Mouse (Mus musculus) granulocyte monocyte progenitor cell, adult 5-6 weeks (primary cell): ENCODE data around the gene Smoc1. TPM values are rescaled to one million over a fixed set of nuclear protein-coding genes. Genes with fewer than 3 reads are reported as not detected.

Experiments used
- ATAC-seq: replicated peaks from 2 replicates; pipeline ENCODE4 v1.8.0; 2016; ENCODE audit warnings: mild to moderate bottlenecking, moderate TSS enrichment, inconsistent platforms; ENCODE audit not compliant: poor library complexity, severe bottlenecking
- total RNA-seq, 2 experiments: library from RNA; stranded (forward) in 1 of 2; stranded (reverse) in 1 of 2; fragments of 200-712, 200-1000 nt in 1 of 2; fragments of >200 nt in 1 of 2; fragmentation: Nextera tagmentation in 1 of 2; gene quantifications; 2 replicates each; pipeline ENCODE4 v1.2.3; 2014 to 2017

Smoc1 gene
- total RNA-seq, 2 experiments from 2014 or later = 0.31 TPM; not detected in 1

DNA sequence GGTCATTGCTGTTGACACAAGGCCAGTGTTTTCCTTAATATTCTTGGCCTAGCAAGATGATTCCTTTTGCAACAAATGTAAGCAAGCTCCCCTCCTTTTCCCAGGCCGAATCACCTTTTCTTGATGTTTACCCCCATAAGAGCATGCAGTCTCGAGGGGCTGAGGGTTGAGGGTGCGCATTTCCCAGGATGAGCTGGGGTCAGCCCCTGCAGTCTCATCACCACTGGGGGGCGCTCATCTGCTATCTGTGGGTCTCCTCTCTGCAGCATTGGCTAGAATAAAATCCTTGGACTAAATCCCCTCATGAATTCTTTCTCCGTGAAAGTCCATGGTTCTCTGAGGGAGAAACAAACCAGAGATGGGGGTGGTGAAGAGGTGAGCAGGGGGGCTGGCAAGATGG lies 134.2 kb downstream of the Smoc1 start:
- no peak for ATAC-seq

DNA sequence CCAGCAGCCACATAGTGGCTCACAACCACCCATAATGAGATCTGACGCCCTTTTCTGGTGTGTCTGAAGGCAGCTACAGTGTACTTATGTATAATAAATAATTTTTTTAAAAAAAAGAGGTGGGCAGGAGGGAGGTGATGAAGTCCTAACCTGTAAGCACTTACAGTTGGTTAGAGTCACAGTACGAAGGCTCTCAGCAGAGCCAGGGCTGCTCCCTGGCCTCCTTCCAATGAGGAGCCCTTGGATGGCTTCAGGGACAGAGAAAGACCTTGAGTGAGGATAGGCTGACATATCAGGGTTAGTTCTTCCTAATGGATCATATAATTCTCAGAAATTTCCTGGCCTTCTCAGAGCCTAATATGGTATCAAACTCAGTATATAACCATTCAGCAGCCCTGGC lies 134.7 kb downstream of the Smoc1 start:
- ATAC-seq = no peak

DNA sequence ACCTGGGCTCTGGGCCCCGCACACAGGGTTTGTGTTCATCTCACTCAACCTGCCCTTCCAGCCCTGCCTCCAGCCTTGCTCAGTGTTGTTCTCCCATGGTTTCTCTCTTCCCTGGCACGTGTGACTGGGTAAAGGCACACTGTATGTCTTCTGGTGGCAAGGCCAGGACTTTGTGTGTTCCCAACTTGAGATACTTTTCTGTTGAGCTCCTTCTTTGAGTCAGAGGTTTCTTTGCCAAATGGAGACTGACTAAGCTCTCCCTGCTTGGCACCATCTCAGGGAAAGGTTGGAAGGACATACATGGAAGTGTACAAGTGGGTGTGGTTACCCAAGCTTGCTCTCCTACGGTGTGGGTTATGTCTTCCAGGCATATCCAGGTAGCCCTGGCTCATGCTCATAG lies 136.5 kb downstream of the Smoc1 start:
- no peak for ATAC-seq

DNA sequence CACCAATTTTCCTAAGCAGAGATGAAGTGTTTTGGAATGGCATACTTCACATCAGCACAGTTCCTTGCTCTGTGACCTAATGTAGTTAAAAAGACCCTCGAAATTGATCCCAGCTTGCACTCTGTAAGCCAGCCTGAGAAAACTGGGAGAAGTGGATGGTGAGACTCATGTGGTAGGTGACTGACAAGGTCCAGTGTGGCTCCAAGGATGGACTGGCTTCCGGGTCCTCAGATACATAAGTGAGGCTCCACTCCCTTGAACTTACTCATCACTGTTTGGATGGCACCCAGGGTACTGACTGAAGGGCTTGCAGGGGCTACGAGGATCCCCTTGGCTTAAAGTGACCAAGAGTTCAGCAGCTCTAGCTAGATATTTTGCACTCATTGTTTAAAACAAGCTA lies 137.0 kb downstream of the Smoc1 start:
- ATAC-seq = no peak

DNA sequence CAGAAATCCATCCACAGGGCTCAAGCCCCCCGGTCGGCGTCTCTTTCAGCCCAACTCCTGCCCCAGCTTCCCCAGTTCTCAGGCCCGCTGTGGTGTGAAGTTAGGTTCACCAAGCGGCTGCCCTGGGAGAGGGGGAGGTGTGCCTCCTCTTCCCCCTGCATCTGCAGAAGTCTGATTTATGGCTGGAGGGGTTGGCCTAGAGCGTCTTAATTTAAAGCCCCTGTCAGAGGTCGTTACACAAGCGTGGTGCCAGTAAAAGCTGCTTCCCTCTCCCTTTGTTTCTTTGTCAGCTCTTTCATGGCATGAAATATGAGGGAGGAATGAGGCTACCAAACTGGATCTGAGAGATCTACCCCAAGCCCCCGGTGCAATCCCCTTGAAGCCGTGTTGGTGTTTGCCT lies 139.5 kb downstream of the Smoc1 start:
- ATAC-seq = no peak

DNA sequence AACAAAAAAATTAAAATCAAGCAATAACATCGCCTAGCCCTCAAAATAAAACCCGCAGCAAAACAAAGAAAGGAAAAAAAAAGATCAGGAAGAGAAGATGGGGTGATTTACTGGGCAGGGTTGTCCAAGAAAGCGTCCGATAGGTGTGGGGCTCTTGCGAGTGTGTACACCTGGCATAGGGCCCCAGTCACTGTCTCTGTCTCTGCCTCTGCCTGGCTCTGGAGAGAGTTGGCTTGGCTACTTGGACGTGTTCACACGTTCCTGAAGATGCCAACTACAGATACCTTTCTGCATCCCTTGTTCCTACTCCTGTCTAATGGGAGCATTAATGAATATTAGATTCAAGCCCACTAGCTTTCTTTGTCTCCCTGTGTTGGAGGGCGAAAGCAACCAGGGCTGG lies 140.0 kb downstream of the Smoc1 start:
- no peak for ATAC-seq

DNA sequence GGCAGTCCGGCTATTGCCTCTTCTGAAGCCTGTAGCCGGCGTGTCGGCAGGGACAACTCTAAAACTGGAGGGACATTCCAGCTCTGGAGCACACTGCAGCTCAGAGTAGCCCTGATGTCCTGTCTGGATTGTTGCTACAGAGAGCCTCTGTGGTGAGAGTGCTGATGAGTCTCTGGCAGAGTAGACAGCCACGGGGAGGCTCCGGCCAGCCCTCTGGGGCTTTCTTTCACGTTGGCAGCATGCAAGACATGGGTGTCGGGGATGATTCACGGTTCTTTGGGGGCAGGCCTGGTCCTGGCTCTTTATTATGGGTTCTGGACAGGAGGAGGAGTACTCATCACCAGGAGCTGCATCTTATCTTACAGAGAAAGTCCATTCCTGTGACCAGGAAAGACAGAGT lies 140.5 kb downstream of the Smoc1 start:
- no peak for ATAC-seq

DNA sequence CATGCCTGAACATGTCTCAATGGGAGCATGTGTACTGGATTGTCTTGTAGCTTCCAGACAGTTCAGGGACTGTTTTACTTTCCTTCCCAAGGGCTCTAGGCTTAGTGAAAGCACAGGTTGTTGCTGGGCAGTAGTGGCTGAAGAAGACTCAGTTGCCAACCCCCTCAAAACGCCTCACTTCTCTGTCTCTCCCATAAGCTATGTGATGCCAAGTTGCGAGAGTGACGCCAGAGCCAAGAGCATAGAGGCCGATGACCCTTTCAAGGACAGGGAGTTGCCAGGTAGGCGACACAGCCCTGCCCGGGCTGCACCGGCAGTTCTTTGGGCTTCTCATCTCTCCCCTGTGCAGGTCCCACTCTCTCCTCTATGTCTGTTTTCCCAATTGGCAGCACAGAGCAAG lies 141.4 kb downstream of the Smoc1 start:
- no peak for ATAC-seq

DNA sequence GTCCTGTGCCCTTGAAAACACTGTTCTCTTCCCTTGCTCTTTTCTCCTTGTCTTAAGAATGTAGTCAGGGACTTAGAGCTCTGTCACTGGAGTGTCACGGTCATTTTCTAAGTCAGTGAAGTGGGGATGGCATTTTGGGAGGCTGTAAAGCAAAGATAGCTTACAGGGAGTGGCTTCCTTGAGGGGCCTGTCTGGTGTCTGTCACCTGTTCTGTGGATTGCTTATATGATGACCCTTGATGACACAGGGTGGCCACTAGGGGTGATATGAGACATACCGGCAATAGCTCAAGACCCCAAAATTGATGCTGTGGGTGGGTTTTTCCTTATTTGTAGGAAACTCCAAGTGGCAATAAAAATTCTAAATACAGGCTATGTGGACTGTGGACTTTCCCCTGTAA lies 141.9 kb downstream of the Smoc1 start:
- no peak for ATAC-seq

DNA sequence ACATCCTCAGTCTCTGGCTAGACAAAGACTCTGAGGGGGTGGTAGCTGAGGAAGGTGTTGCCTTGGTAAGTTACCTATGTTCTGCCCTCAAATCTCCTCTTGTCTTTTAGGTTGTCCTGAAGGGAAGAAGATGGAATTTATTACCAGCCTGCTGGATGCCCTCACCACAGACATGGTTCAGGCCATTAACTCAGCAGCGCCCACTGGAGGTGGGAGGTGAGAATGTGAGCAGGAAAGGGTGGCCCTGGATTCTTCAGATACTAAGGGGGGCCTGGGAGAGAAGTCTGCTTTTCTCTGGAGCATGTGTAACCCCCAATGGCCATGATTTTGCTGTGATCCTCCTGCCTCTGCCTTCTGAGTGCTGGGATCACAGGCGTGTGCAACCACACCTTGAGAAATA lies 143.5 kb downstream of the Smoc1 start:
- ATAC-seq = no peak

DNA sequence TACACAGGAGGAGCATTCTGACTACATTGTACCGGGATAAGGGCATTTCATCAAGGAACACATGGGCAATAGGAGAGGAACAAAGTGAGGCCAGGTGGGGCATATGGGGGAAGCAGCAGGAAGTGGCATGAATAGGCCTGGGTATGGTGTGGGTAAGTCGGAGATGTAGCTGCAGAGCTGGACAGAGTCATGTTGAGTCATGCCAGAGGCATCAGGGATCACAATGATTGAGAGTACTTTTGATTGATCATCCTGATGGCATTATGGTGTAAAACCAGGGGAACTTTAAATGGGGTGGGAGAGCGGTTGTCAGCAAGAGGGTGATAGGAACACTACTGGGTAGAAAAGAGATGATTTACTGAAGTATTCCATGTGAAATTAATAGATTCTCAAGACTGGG lies 146.4 kb downstream of the Smoc1 start:
- ATAC-seq = no peak

DNA sequence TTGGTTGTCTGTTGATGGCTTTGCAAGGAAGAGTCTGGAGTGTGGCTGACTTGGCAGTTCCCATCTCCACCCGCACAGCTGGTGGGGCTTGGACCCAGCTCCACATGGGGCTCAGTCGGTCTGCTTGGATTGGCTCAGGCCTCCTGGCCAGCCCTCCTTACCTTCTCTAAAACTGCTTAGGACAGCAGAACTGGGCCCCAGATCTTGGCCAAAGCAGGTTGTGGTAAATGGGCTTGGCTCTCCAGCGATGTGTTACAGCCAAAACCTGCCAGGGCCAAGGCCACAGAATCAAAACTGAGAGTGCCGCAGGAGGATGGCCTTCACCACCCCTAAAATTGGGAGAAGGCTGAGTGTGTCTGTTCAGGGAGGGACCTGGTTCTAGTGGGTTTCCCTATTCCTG lies 147.3 kb downstream of the Smoc1 start:
- ATAC-seq = no peak

DNA sequence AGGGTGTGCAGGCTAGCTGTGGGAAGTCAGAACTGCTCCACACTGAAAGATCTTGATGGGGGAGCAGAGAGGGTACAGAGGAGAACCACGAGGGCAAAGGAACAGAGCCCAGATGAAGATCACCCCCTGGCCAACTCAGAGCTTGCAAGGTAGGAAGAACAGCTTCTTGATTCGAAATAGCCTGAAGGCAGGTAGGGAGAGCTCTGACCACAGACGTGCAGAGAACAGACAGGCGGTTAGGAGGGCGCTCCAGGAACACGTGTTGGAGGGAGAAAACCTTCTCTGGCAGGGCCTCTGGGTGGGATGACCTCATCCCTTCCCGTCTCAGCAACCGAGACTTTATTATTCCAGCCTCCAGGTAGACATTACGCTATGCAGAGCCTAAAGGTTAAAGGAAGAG lies 148.6 kb downstream of the Smoc1 start:
- no peak for ATAC-seq

DNA sequence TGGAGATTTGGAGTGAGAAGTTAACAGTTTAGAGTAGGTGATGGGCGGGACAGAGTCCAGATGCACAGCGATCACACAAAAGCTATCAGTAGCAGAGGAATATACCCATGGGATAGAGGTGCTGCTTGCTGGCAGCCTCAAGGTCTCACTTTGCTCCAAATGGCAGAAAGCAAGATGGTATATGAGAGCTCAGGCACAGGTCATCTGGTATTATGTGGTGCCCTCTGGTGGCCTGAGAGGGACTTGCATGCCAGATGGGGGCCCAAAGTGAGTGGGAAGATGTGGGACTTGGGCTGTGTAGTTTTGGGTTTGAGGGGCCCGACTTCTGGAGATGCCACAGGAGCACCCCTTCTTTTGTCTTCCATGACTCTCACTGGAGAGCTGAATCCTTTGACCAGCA lies 155.5 kb downstream of the Smoc1 start:
- peak; percentile 74 for ATAC-seq

DNA sequence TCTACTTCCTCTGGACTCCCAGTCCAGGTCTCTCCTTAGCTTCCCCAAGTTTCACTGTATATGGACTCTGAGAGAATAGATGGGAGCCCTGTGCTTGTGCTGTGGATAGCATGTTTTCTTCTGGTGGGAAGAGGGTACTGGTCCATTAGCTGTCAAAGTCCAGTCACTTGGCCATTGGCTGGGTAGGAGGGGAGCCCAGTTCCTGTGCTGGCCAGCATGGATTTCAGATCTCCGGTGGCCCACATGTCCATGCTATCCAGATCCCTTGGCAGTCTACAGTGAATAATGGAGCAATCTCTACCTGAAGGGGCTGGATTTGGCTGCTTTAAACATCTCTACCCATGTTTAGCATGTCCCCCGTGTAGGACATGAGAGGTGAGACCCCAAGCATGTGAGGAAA lies 158.4 kb downstream of the Smoc1 start:
- no peak for ATAC-seq

DNA sequence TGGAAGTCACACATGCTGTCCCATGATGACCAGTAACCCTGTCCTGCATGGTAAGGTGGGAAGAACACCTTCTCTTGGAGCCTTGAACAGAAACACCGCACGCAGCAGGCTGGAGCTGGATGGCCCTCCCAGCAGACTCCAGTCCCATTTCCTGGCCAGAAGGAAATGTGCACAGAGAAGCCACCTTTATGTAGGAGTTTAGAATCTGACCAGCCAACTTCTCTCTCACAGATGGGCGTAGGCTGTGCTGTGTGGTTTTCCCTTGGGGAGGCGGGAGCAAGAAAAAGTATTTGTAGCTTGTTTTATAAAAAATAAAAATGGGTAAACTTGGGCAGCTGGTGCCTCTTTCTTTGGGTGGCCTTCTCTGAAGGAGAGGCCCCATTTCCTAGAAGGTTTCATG lies 159.5 kb downstream of the Smoc1 start:
- no peak for ATAC-seq

DNA sequence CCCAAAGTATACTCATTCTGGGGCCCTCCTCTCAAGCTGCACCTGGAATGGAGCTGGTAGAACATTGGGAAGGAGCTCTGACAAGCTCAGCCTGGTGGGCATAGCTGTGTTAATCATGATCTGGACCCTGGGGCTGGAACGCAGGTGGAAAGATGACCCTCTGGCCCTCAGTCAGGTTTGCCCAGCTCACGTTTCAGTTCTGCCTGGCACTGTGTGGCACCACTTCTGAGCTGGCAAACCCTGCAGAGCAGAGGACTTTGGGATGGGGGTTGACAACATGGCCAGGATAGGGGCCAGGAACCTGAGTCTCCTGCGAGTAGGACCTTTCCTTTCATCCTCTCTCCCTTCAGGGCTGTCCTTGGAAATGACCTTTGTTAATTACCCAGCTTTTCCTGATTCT lies 160.1 kb downstream of the Smoc1 start:
- no peak for ATAC-seq

DNA sequence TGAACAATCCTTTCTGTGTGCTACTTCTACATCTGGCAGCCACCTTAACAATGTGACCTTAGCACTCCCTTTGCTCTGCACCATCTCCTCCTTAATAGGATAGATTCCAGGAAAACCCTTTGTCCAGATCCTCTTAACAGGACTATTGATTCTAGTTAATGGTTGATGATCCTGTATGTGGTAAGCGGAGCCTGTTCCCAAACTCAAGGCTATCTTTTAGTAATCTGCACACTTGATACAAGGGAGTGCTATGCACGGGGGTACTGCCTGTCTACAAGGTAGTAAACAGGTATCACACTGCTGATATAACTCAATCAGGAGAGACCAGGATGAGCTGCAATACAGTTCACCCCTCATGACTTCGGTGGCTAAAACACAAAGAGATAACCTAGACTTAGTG lies 161.8 kb downstream of the Smoc1 start:
- ATAC-seq = no peak

DNA sequence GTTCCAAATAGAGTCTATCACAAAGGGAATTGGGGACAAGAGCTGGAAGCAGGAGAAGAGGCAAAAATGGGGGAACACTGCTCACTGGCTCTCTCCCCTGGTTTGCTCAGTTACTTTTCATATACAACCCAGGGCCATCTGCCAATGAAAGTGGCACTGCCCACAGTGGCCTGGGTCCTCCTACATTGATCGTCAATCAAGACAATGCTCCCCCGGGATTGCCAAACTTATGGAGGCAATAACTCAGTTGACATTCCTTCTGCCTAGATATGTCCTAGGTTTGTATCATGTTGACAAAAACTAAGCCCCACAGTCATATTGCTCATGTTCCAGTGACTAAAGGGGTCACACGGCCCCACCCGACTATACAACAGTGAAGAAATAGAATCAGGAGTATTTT lies 162.4 kb downstream of the Smoc1 start:
- no peak for ATAC-seq

DNA sequence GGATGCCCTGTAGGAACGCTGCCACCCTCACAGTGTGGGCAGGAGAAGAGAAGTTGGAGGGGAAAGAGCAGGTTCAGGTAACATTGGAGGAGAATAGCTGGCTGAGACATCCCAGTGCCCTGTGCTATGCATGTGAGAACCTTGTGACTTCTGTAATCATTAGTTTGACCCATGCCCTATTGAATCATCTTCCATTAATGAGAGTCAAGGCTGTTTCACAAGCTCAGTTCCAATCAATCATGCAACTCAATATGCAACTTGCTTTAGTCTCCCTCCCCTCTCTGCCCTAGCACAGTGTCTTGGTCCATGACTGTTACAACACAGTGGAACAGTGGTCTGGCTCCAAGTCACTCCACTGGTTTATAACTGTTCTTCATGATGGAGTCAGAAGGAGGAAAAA lies 163.0 kb downstream of the Smoc1 start:
- no peak for ATAC-seq

DNA sequence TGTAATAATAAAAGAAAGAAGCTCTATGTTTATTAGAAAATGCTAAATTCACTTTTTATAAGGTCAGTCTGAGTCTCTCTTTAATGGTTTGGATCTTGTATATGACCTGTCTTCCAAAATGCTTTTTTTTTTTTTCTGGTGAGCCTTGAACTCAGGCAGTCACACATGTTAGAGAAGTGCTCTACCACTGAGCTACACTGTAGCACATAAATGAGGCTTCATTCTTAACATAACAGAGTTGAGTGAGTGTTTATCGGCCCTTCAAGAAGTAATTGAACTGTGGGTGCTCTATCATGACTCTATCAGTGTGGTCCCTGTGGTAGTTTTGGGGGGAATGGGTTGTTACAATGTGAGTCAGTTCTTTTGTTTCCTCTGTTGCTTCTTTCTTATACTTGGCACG lies 167.4 kb downstream of the Smoc1 start:
- no peak for ATAC-seq

DNA sequence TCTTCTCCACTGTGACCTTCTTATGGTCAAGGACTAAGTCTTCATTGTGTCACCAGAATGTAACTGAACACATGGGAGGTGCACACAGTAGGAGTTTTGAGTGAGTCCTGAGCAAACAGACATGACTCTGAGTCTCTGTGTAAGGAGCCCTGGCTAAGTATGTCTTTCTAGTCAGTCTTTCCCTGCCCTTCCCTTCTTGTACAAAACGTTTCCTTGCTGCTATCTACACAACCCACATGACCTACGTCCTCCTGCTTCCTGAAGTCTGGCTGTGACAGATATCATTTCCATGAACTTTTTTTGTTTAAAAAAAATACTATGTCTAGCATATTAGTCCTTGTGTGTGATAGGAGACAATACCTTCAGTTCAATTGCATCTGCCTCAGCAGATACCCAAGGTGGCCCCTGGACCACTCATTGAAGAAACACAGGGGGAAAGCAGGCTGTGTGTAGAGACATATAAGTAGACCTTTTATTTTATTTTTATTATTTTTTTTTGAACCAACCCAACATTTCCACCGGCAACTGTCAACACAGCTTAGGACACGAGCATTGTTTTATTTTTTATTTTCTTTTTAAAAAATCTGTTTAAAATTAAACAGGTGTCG lies 171.0 kb downstream of the Smoc1 start:
- no peak for ATAC-seq

DNA sequence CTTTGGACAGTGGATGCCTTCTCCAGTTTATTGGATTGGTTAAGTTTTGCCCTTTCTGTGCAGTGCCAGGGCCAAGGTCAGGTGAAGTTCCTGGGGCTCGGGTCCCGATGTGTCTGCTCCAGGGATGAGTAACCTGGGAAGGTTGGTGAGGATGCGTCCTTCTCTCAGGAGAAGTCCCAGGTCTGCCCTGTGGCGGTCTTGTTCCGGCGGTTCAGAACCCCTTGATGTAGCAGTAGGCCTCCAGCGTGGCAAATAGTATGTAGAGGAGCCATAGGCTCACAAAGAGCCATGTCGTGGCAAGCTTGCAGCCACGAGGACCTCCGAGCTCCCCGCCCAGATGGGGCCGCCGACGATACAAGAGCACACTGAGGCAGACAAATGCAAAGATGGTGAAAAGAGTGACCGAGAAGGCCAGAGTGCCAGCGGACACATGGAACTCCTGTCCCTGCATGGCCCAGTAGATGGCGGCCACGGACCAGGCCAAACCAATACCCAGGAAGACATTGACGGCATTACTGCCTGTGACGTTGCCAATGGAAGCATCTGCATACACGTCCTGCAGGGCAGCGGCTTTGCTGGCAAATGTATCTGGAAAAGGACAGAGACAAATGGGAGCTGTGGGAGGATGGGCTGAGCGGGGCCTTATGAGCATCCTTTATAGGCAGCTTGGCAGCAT lies 172.8 kb downstream of the Smoc1 start:
- peak; percentile 73 for ATAC-seq
